Mouse (Mus musculus): ENCODE data around the gene Hmcn1. TPM values are rescaled to one million over a fixed set of nuclear protein-coding genes. Genes with fewer than 3 reads are reported as not detected.

Hmcn1 gene
- polyA plus RNA-seq, 1 experiment from 2014 or later = 3.3 TPM

GRCm38 (mm10) chr1:150682044-150682443, 311.2 kb downstream of the Hmcn1 start:
- Histone ChIP-seq H3K27me3 (replicated peaks; ENCODE audit: control insufficient read depth, insufficient read depth, low read length) (no peaks in the 10 kb centered on the region), H3K9me3 (ENCODE audit: control insufficient read depth, low read length) (no peaks in the 10 kb centered on the region), H3K9ac (ENCODE audit: low read depth, low read length) (no peak overlapping the region), H3K27ac (ENCODE audit: low read length) (no peak overlapping the region), H3K4me1 (ENCODE audit: control insufficient read depth, insufficient read depth, low read length) (no peaks in the 10 kb centered on the region), H3K36me3 (ENCODE audit: control insufficient read depth, insufficient read depth, low read length) (no peaks in the 10 kb centered on the region), H3K4me3 (ENCODE audit: low read length) (no peak overlapping the region), H3K4me2 (ENCODE audit: low read depth, low read length) (no peak overlapping the region)
- 70% methylated on average over 6 of the region's 6 CpGs for WGBS
- no peak for ATAC-seq

GRCm38 (mm10) chr1:150681433-150681832, 311.8 kb downstream of the Hmcn1 start:
- H3K9ac ChIP-seq (ENCODE audit: low read depth, low read length) = no peak overlapping the region
- no peaks in the 10 kb centered on the region for H3K4me1 ChIP-seq (ENCODE audit: control insufficient read depth, insufficient read depth, low read length)
- no peak overlapping the region for H3K27ac ChIP-seq (ENCODE audit: low read length)
- 82% methylated on average over 3 of the region's 3 CpGs for WGBS
- no peaks in the 10 kb centered on the region for H3K36me3 ChIP-seq (ENCODE audit: control insufficient read depth, insufficient read depth, low read length)
- no peaks in the 10 kb centered on the region for H3K27me3 ChIP-seq (replicated peaks; ENCODE audit: control insufficient read depth, insufficient read depth, low read length)
- no peak overlapping the region for H3K4me2 ChIP-seq (ENCODE audit: low read depth, low read length)
- ATAC-seq = no peak
- H3K4me3 ChIP-seq (ENCODE audit: low read length) = no peak overlapping the region
- H3K9me3 ChIP-seq (ENCODE audit: control insufficient read depth, low read length) = no peaks in the 10 kb centered on the region

GRCm38 (mm10) chr1:150681006-150681405, 312.2 kb downstream of the Hmcn1 start:
- Histone ChIP-seq H3K4me3 (ENCODE audit: low read length) (no peak overlapping the region), H3K4me1 (ENCODE audit: control insufficient read depth, insufficient read depth, low read length) (no peaks in the 10 kb centered on the region), H3K9ac (ENCODE audit: low read depth, low read length) (no peak overlapping the region), H3K27ac (ENCODE audit: low read length) (no peak overlapping the region), H3K36me3 (ENCODE audit: control insufficient read depth, insufficient read depth, low read length) (no peaks in the 10 kb centered on the region), H3K4me2 (ENCODE audit: low read depth, low read length) (no peak overlapping the region), H3K27me3 (replicated peaks; ENCODE audit: control insufficient read depth, insufficient read depth, low read length) (no peaks in the 10 kb centered on the region), H3K9me3 (ENCODE audit: control insufficient read depth, low read length) (no peaks in the 10 kb centered on the region)
- 77% methylated on average over 15 of the region's 15 CpGs for WGBS
- ATAC-seq = no peak

DNA sequence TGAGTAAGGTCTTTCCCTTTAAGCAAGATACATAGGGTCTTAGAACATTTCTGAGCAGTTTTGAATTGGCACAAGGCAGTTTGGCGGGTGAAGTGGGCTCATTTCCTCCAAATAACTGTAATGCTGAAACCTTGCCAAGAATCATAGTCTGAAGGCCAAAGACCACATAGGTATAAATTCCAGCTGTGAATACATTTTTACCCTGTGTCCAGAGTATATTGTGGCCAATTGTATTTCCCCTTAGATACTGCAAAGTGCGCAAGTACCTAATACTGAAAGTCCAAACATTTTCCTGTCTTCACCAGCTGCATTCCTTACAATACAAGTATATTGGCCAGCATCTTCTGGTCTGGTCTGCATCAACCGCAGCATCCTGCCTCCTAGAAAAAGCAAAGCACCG, 312.9 kb downstream of the Hmcn1 start:
- H3K4me1 ChIP-seq (ENCODE audit: control insufficient read depth, insufficient read depth, low read length) = no peaks in the 10 kb centered on the region
- no peaks in the 10 kb centered on the region for H3K36me3 ChIP-seq (ENCODE audit: control insufficient read depth, insufficient read depth, low read length)
- H3K4me3 ChIP-seq (ENCODE audit: low read length) = no peak overlapping the region
- no peaks in the 10 kb centered on the region for H3K9me3 ChIP-seq (ENCODE audit: control insufficient read depth, low read length)
- H3K4me2 ChIP-seq (ENCODE audit: low read depth, low read length) = no peak overlapping the region
- H3K27me3 ChIP-seq (replicated peaks; ENCODE audit: control insufficient read depth, insufficient read depth, low read length) = no peaks in the 10 kb centered on the region
- no peak for ATAC-seq
- no peak overlapping the region for H3K9ac ChIP-seq (ENCODE audit: low read depth, low read length)
- no peak overlapping the region for H3K27ac ChIP-seq (ENCODE audit: low read length)
- 70% methylated on average over 4 of the region's 4 CpGs for WGBS

DNA sequence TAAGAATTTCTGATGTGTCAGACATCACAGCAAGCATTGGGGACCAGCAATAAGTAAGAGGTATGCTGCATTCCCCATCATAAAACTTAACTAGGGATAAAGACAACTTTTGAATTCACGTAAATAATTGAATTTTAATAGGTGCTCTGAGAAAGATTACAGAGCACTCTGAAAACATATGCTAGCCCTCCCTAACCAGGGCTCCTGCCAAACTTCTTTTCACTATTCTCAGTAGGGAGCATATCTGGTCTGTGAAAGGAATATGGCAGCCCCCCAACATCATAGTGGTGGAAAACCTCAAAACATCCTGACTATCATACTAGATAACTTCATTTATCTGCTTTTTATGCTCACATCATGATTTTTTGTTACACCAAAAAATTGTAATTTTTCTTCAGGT, 347.9 kb downstream of the Hmcn1 start:
- Histone ChIP-seq H3K4me1 (ENCODE audit: control insufficient read depth, insufficient read depth, low read length) (no peaks in the 10 kb centered on the region), H3K9ac (ENCODE audit: low read depth, low read length) (no peak overlapping the region), H3K27ac (ENCODE audit: low read length) (no peak overlapping the region), H3K4me2 (ENCODE audit: low read depth, low read length) (no peak overlapping the region), H3K9me3 (ENCODE audit: control insufficient read depth, low read length) (no peaks in the 10 kb centered on the region), H3K27me3 (replicated peaks; ENCODE audit: control insufficient read depth, insufficient read depth, low read length) (no peaks in the 10 kb centered on the region), H3K36me3 (ENCODE audit: control insufficient read depth, insufficient read depth, low read length) (no peaks in the 10 kb centered on the region), H3K4me3 (ENCODE audit: low read length) (no peak overlapping the region)
- ATAC-seq = no peak
- WGBS = 82% methylated on average over 1 of the region's 1 CpGs

DNA sequence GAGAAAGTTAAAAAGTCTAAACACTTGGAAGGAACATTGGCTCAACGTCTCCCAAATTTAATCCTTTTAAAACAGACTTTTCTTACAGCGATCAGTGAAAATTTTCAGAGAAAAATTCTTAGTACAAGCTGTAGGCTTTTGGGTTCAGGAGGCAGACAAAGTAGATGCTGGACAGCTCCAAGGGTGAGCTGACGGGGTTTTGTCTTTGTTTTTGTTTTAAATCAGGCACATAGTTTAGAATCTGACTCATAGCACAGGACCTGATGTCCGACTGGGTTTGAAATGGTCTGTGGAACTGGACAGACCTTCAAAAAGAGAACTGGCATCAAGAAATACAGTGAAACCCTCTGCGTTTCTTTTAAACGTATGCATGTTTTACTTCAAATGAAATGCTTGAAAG, 353.7 kb downstream of the Hmcn1 start:
- Histone ChIP-seq H3K9me3 (ENCODE audit: control insufficient read depth, low read length) (no peaks in the 10 kb centered on the region), H3K4me1 (ENCODE audit: control insufficient read depth, insufficient read depth, low read length) (no peaks in the 10 kb centered on the region), H3K9ac (ENCODE audit: low read depth, low read length) (no peak overlapping the region), H3K4me2 (ENCODE audit: low read depth, low read length) (no peak overlapping the region), H3K27me3 (replicated peaks; ENCODE audit: control insufficient read depth, insufficient read depth, low read length) (no peaks in the 10 kb centered on the region), H3K27ac (ENCODE audit: low read length) (no peak overlapping the region), H3K36me3 (ENCODE audit: control insufficient read depth, insufficient read depth, low read length) (no peaks in the 10 kb centered on the region), H3K4me3 (ENCODE audit: low read length) (no peak overlapping the region)
- ATAC-seq = no peak
- WGBS = 43% methylated on average over 6 of the region's 6 CpGs

- WGBS = 67% methylated on average over 4 of the region's 4 CpGs
- Histone ChIP-seq H3K4me1 (ENCODE audit: control insufficient read depth, insufficient read depth, low read length) (no peaks in the 10 kb centered on the region), H3K4me2 (ENCODE audit: low read depth, low read length) (no peak overlapping the region), H3K27ac (ENCODE audit: low read length) (no peak overlapping the region), H3K9me3 (ENCODE audit: control insufficient read depth, low read length) (no peaks in the 10 kb centered on the region), H3K27me3 (replicated peaks; ENCODE audit: control insufficient read depth, insufficient read depth, low read length) (no peaks in the 10 kb centered on the region), H3K9ac (ENCODE audit: low read depth, low read length) (no peak overlapping the region), H3K4me3 (ENCODE audit: low read length) (no peak overlapping the region), H3K36me3 (ENCODE audit: control insufficient read depth, insufficient read depth, low read length) (no peaks in the 10 kb centered on the region)
- no peak for ATAC-seq
These were observed 360.7 kb downstream of the Hmcn1 start for GRCm38 (mm10) chr1:150632506-150632905.

DNA sequence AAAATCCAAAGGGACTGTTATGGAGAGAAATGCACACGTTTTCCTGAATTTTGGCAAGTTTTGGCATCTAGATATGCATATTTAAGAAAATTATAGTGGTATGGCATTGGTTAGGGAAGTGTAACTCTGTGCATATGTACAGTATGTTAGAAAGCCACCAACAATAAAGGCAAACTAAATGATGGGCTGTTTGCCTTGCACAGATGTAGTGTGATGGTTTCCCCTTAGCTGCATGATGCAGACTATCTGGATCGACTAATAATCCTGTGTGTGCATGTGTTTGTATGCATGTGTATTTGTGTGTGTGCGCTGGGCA, 361.4 kb downstream of the Hmcn1 start:
- Histone ChIP-seq H3K4me1 (ENCODE audit: control insufficient read depth, insufficient read depth, low read length) (no peaks in the 10 kb centered on the region), H3K27me3 (replicated peaks; ENCODE audit: control insufficient read depth, insufficient read depth, low read length) (no peaks in the 10 kb centered on the region), H3K4me2 (ENCODE audit: low read depth, low read length) (no peak overlapping the region), H3K9ac (ENCODE audit: low read depth, low read length) (no peak overlapping the region), H3K27ac (ENCODE audit: low read length) (no peak overlapping the region), H3K4me3 (ENCODE audit: low read length) (no peak overlapping the region), H3K36me3 (ENCODE audit: control insufficient read depth, insufficient read depth, low read length) (no peaks in the 10 kb centered on the region), H3K9me3 (ENCODE audit: control insufficient read depth, low read length) (no peaks in the 10 kb centered on the region)
- no peak for ATAC-seq
- 85% methylated on average over 3 of the region's 3 CpGs for WGBS

GRCm38 (mm10) chr1:150631035-150631855, 362.0 kb downstream of the Hmcn1 start:
- H3K9ac ChIP-seq (ENCODE audit: low read depth, low read length) = no peak overlapping the region
- H3K4me1 ChIP-seq (ENCODE audit: control insufficient read depth, insufficient read depth, low read length) = no peaks in the 10 kb centered on the region
- ATAC-seq = no peak
- H3K9me3 ChIP-seq (ENCODE audit: control insufficient read depth, low read length) = no peaks in the 10 kb centered on the region
- no peak overlapping the region for H3K27ac ChIP-seq (ENCODE audit: low read length)
- H3K36me3 ChIP-seq (ENCODE audit: control insufficient read depth, insufficient read depth, low read length) = no peaks in the 10 kb centered on the region
- H3K4me3 ChIP-seq (ENCODE audit: low read length) = no peak overlapping the region
- WGBS = 84% methylated on average over 17 of the region's 17 CpGs
- H3K27me3 ChIP-seq (replicated peaks; ENCODE audit: control insufficient read depth, insufficient read depth, low read length) = no peaks in the 10 kb centered on the region
- H3K4me2 ChIP-seq (ENCODE audit: low read depth, low read length) = no peak overlapping the region

DNA sequence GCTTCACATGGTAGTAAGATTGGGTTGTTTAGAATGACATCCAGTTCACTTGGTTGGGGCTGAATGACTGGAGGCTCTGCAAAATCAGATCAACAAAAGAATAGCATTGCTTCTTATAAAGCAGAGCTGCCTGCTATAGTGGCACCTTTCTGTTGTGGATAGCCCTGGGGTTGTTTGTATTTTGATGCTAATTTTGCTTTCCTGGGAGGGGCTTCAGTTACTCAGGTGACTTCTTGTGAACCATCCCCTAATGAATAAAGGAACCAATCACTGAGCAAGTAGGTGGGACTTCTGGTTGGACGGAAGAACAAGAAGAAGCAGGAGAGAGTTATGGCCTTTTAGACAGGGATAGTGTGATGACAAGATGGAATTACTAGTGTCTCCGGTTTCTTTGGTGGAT, 370.0 kb downstream of the Hmcn1 start:
- no peaks in the 10 kb centered on the region for H3K9me3 ChIP-seq (ENCODE audit: control insufficient read depth, low read length)
- H3K4me2 ChIP-seq (ENCODE audit: low read depth, low read length) = no peak overlapping the region
- no peaks in the 10 kb centered on the region for H3K4me1 ChIP-seq (ENCODE audit: control insufficient read depth, insufficient read depth, low read length)
- no peak overlapping the region for H3K27ac ChIP-seq (ENCODE audit: low read length)
- no peaks in the 10 kb centered on the region for H3K27me3 ChIP-seq (replicated peaks; ENCODE audit: control insufficient read depth, insufficient read depth, low read length)
- no peak for ATAC-seq
- 94% methylated on average over 2 of the region's 2 CpGs for WGBS
- no peak overlapping the region for H3K4me3 ChIP-seq (ENCODE audit: low read length)
- H3K9ac ChIP-seq (ENCODE audit: low read depth, low read length) = no peak overlapping the region
- no peaks in the 10 kb centered on the region for H3K36me3 ChIP-seq (ENCODE audit: control insufficient read depth, insufficient read depth, low read length)
